9 mouse cellular contexts compared by ENCODE assay signal in genomic region chr5:73114878-73115277, GRCm38 (mm10).
A peak's percentile ranks its signal among the peaks of the same experiment; 100 is the strongest.
DNase-seq lines count a peak whose midpoint lies in the region; ATAC-seq and TF ChIP-seq lines count a peak whose summit lies in the region.
"Had no signal": no experiment of that assay in that cellular context is flagged by ENCODE, and none has a peak within 500 bp of the region (broad histone marks: within the 10 kb centered on the region; RNA-seq: fewer than 3 reads in every experiment).

No protein-coding gene starts in this region.

- no peak overlapping the region for H3K27ac ChIP-seq in liver, embryonic 11.5 days (ENCODE audit: low read depth, low read length)
- no peak overlapping the region for H3K27ac ChIP-seq in ES-E14 (ENCODE audit: insufficient read depth, low read depth, low read length, poor library complexity, severe bottlenecking)
- no peak overlapping the region for H3K27ac ChIP-seq in midbrain, embryonic 15.5 days

- DNase-seq in liver (peak; percentile 51), ES-E14 (ENCODE audit: low read depth, low spot score) (peak; percentile 62)
- no peak for DNase-seq in liver, embryonic 11.5 days (ENCODE audit: low spot score)
- peak; percentile 54 for DNase-seq in c-Kit-positive CD71-positive TER-119-positive erythroid progenitor cells, embryonic 14.5 days (ENCODE audit: low spot score)
- DNase-seq in retina, postnatal 7 days (ENCODE audit: low read depth, low spot score) = peak; percentile 19
- DNase-seq in cerebellum, adult 18-20 months = no peak
- no peak for DNase-seq in gastrocnemius, adult 18-20 months (ENCODE audit: low spot score)
- DNase-seq: cerebellum, adult 9-11 months had no signal

- H3K9me3 ChIP-seq in liver, embryonic 11.5 days (ENCODE audit: control insufficient read depth, low read length) = no peaks in the 10 kb centered on the region
- no peaks in the 10 kb centered on the region for H3K9me3 ChIP-seq in ES-E14 (ENCODE audit: control insufficient read depth, insufficient read depth, low read depth, low read length)
- no peaks in the 10 kb centered on the region for H3K9me3 ChIP-seq in midbrain, embryonic 15.5 days

- no peaks in the 10 kb centered on the region for H3K27me3 ChIP-seq in liver, embryonic 11.5 days (replicated peaks; ENCODE audit: control insufficient read depth, insufficient read depth, low read length)
- H3K27me3 ChIP-seq in midbrain, embryonic 15.5 days (replicated peaks) = no peaks in the 10 kb centered on the region

- ATAC-seq in liver, embryonic 11.5 days (replicated peaks; ENCODE audit: low FRiP score) = no peak
- no peak for ATAC-seq in midbrain, embryonic 15.5 days (replicated peaks)

- H3K4me3 ChIP-seq in liver, embryonic 11.5 days (ENCODE audit: low read depth, low read length) = no peak overlapping the region
- no peak overlapping the region for H3K4me3 ChIP-seq in ES-E14 (ENCODE audit: insufficient read depth in 1 of 2, low read depth in 1 of 2, low read length in 2 of 2, poor library complexity in 1 of 2, severe bottlenecking in 1 of 2)
- H3K4me3 ChIP-seq in midbrain, embryonic 15.5 days = no peak overlapping the region

- H3K36me3 ChIP-seq in liver, embryonic 11.5 days (ENCODE audit: control insufficient read depth, insufficient read depth, low read length) = peaks cover 7% of the 10 kb centered on the region; the same call in 1 of the 2 replicates
- peaks cover 8% of the 10 kb centered on the region for H3K36me3 ChIP-seq in ES-E14 (ENCODE audit: control insufficient read depth, insufficient read depth, low read length, poor library complexity, severe bottlenecking)
- peaks cover 16% of the 10 kb centered on the region; the same call in 1 of the 2 replicates for H3K36me3 ChIP-seq in midbrain, embryonic 15.5 days (replicated peaks)

- WGBS in liver, embryonic 11.5 days = 90% methylated on average over 4 of the region's 4 CpGs
- WGBS in midbrain, embryonic 15.5 days = 91% methylated on average over 4 of the region's 4 CpGs

- no peaks in the 10 kb centered on the region for H3K4me1 ChIP-seq in liver, embryonic 11.5 days (replicated peaks; ENCODE audit: control insufficient read depth, insufficient read depth, low read length)
- peaks cover 0 to 2% of the 10 kb centered on the region in 2 experiments; a peak in 1 of 4 replicates for H3K4me1 ChIP-seq in ES-E14 (ENCODE audit: control insufficient read depth in 2 of 2, insufficient read depth in 2 of 2, low read length in 2 of 2, poor library complexity in 1 of 2)
- H3K4me1 ChIP-seq in midbrain, embryonic 15.5 days = no peaks in the 10 kb centered on the region

- in situ Hi-C loops in ES-E14 (cut with MboI; ENCODE audit: low sequenced_read_pairs in 2 of 2, unreplicated experiment in 2 of 2) = no loop called here

- no peak overlapping the region for H3K4me2 ChIP-seq in liver, embryonic 11.5 days
- no peak overlapping the region for H3K4me2 ChIP-seq in midbrain, embryonic 15.5 days

- H3K9ac ChIP-seq in liver, embryonic 11.5 days (ENCODE audit: low read depth, low read length) = no peak overlapping the region
- H3K9ac ChIP-seq in ES-E14 (ENCODE audit: insufficient read depth, low read depth, low read length, poor library complexity, severe bottlenecking) = no peak overlapping the region
- H3K9ac ChIP-seq in midbrain, embryonic 15.5 days = no peak overlapping the region

TF ChIP-seq in ES-E14, 5 proteins besides CTCF, POLR2A, EP300 and RAD21:
- TF ChIP-seq HCFC1 (IDR thresholded peaks at IDR 0.05; ENCODE audit: borderline replicate concordance, insufficient read depth, low read length) = no peak
- no peak for TF ChIP-seq ZNF384 (IDR thresholded peaks at IDR 0.05; ENCODE audit: low read depth, low read length)
- TF ChIP-seq CHD2 (IDR thresholded peaks at IDR 0.05; ENCODE audit: low read depth, low read length) = no peak
- TF ChIP-seq ZC3H11A (IDR thresholded peaks at IDR 0.05; ENCODE audit: borderline replicate concordance, low read depth, low read length) = no peak; the same call in 1 of the 2 replicates
- TF ChIP-seq MAFK (IDR thresholded peaks at IDR 0.05; ENCODE audit: insufficient read depth, low read depth, low read length) = no peak
TF ChIP-seq in ES-E14: peak in this region for 0.

Comparison
In these comparisons a context has a peak if more than half of its experiments do, and no peak if none do; other contexts are left out.
1. DNase-seq: peak in liver (single experiment), ES-E14 (single experiment), c-Kit-positive CD71-positive TER-119-positive erythroid progenitor cells, embryonic 14.5 days (single experiment) and retina, postnatal 7 days (single experiment); none in liver, embryonic 11.5 days (single experiment), cerebellum, adult 18-20 months (0 of 2) and gastrocnemius, adult 18-20 months (single experiment).